Mouse (Mus musculus) cortical plate, adult 2 months (tissue): ENCODE measurements around the gene Arhgef10l. TPM values are rescaled to one million over a fixed set of nuclear protein-coding genes. Genes with fewer than 3 reads are reported as not detected.
A peak's percentile ranks its signal among the peaks of the same experiment; 100 is the strongest.
"Not testable (repeated sequence)": the region's sequence is repeated elsewhere in the genome, so short reads cannot be mapped to it uniquely, and the experiment has no call there.

Experiments
- H3K27ac ChIP-seq: fragments of 200-500 bp; 2 replicates; pipeline ENCODE4 v1.5.1; 2012; ENCODE audit warnings: low read length, control low read depth, inconsistent platforms; ENCODE audit not compliant: insufficient read depth
- H3K4me1 ChIP-seq: fragments of 200-500 bp; 2 replicates; pipeline ENCODE4 v1.6.1; 2011; ENCODE audit warnings: low read length; ENCODE audit not compliant: control insufficient read depth, insufficient read depth
- H3K4me3 ChIP-seq: fragments of 200-500 bp; 2 replicates; pipeline ENCODE4 v1.5.1; 2011; ENCODE audit warnings: mild to moderate bottlenecking, low read length, control low read depth; ENCODE audit not compliant: insufficient read depth
- CTCF ChIP-seq: fragments of 200-500 bp; IDR thresholded peaks from 2 replicates; pipeline ENCODE4 v1.5.1; 2011; ENCODE audit warnings: mild to moderate bottlenecking, control low read depth, low read length; ENCODE audit not compliant: insufficient read depth; ENCODE audit errors: extremely low read depth
- POLR2A ChIP-seq: fragments of 200-500 bp; IDR thresholded peaks from 2 replicates; pipeline ENCODE4 v1.6.1; 2011; ENCODE audit warnings: mild to moderate bottlenecking, low read length, control low read depth; ENCODE audit not compliant: insufficient read depth; ENCODE audit errors: extremely low read depth
- polyA plus RNA-seq: library from polyadenylated mRNA; depleted of rRNA; stranded (reverse); fragments of >200 nt; gene quantifications from 2 replicates; pipeline ENCODE4 v1.2.3, GENCODE M21; 2012

Gene Arhgef10l
- polyA plus RNA-seq, 1 experiment, result 34.5 TPM

- Histone ChIP-seq H3K4me3 (no peak overlapping the region), H3K27ac (no peak overlapping the region), H3K4me1 (no peaks in the 10 kb centered on the region)
- TF ChIP-seq POLR2A, result no peak
- TF ChIP-seq CTCF, result no peak
These were observed 97.8 kb downstream of the Arhgef10l start for GRCm38 (mm10) chr4:140567911-140568480.

GRCm38 (mm10) chr4:140566785-140567184 is 99.0 kb downstream of the Arhgef10l start:
- Histone ChIP-seq H3K27ac (no peak overlapping the region), H3K4me1 (no peaks in the 10 kb centered on the region), H3K4me3 (no peak overlapping the region)
- TF ChIP-seq POLR2A, result no peak
- no peak for TF ChIP-seq CTCF

DNA sequence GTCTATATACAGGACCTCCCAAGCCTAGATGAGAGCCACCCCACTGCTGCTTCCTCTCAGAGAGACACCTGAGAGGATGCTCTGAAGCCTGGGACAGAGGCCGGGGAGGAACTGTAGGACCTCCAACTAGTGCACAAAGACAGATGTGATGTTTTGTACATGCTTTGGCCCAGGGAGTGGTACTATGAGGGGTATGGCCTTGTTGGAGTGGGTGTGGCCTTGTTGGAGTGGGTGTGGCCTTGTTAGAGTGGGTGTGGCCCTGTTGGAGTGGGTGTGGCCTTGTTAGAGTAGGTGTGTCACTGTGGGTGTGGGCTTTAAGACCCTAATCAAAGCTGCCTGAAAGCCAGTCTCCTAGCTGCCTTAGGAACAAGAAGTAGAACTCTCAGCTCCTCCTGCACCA is 101.4 kb downstream of the Arhgef10l start:
- not testable (repeated sequence) for H3K4me3 ChIP-seq, H3K27ac ChIP-seq, H3K4me1 ChIP-seq

GRCm38 (mm10) chr4:140562461-140563178 is 103.2 kb downstream of the Arhgef10l start:
- H3K27ac ChIP-seq, result no peak overlapping the region
- H3K4me1 ChIP-seq, result no peaks in the 10 kb centered on the region
- TF ChIP-seq POLR2A (no peak), CTCF (no peak)
- H3K4me3 ChIP-seq, result no peak overlapping the region

DNA sequence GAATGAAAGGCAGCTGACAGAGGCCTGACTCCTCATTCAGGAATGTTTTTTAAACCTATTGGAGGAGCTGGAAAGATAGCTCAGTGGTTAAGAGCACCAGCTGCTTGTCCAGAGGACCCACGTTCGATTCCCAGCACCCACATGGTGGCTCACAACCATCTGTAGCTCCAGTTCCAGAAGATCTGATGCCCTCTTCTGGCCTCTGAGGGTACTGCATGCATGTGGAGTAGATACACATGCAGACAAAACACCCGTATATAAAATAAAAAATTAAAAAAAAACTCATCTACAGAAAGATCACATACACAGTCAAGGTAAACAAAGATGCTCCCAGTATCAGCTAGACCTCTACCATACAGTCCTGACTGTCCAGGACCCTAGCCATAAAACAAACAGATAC is 104.1 kb downstream of the Arhgef10l start:
- TF ChIP-seq POLR2A (no peak), CTCF (no peak)
- no peaks in the 10 kb centered on the region for H3K4me1 ChIP-seq
- H3K27ac ChIP-seq, result no peak overlapping the region
- H3K4me3 ChIP-seq, result no peak overlapping the region

DNA sequence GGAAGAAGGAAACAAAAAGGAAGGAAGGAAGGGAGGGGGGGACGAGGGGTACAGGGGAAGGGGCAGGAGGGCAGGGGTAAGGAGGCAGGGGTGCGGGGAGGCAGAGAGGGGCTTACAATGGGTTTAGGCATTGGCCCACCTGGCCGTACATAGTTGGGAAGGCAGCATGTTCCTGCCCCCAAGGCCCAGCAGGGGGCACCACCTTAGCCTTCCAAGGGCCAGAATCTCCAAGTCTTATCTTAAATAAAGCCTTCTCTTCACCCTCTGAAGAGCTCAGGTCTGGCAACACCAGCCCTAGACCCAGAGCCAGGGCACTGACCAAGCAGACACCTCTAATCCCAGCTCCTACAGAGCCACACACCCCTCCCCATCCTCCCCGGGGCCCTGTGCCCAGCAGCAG is 106.0 kb downstream of the Arhgef10l start:
- Histone ChIP-seq H3K4me3 (no peak overlapping the region), H3K4me1 (no peaks in the 10 kb centered on the region), H3K27ac (no peak overlapping the region)
- 0 out of 2 replicates have a peak, but pooled peaks have one; percentile 8 for TF ChIP-seq CTCF
- no peak for TF ChIP-seq POLR2A

GRCm38 (mm10) chr4:140558193-140558592 is 107.6 kb downstream of the Arhgef10l start:
- no peak overlapping the region for H3K4me3 ChIP-seq
- TF ChIP-seq POLR2A (no peak), CTCF (no peak)

DNA sequence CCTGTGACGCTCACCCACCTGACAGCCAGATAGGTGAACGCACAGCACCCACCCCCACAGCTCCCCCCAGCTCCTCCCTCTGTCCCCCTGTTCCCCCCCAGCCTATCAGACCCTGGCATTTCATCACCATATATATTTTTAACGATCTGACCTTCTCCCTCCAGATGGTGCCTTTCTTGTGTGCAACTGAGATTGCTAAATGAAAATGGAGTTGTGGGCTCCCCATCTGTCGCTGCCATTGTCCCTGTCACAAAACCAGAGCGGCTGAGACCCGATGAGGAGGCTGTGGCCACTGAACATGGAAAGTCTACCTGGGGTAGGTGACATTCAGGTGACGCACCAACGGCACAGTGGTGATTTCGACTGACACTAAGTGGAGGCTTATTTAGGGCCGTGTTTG is 109.3 kb downstream of the Arhgef10l start:
- Histone ChIP-seq H3K4me3 (no peak overlapping the region), H3K4me1 (no peaks in the 10 kb centered on the region), H3K27ac (no peak overlapping the region)
- TF ChIP-seq POLR2A, result no peak
- TF ChIP-seq CTCF, result no peak

More at GRCm38 (mm10) chr4:140558193-140558592, 107.6 kb downstream of the Arhgef10l start:
- no peak overlapping the region for H3K27ac ChIP-seq
- H3K4me1 ChIP-seq, result no peaks in the 10 kb centered on the region

DNA sequence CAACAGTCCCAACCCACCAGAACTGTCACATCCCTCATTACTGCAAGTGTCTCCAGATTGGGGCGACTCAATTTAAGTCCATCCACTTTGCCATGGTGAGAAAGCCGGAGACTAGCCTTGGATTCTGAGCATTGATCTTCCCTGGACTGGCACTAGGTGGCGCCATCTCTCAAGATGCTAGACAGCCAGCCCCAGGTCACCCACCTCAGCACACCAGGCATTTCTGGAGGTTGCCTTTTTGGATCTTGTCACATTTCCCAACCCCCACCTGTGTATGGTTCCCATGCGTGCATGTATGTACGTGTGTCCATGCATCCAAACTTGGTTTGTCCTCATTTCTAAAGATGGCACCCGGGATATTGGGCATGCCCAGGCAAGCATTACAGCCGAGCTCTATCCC is 110.5 kb downstream of the Arhgef10l start:
- Histone ChIP-seq H3K4me3 (no peak overlapping the region), H3K27ac (no peak overlapping the region), H3K4me1 (no peaks in the 10 kb centered on the region)
- peak; percentile 79 for TF ChIP-seq CTCF
- TF ChIP-seq POLR2A, result no peak

DNA sequence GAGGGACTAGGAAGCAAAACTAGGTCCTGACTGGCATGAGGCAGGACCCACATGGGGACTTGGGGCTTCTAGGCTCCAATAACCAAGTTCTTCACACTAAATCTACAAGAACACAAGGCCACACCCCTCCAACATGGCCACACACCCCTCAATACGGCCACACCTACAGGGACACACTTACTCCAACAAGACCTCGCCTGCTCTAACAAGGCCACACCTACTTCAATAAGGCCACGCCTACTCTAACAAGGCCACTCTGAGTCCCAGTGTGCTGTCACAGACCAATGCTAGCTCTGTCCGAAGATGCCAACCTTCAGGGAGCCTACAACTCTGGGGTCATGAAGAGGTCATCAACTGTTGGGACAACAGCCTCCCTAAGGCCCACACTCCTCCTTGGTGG is 111.3 kb downstream of the Arhgef10l start:
- Histone ChIP-seq H3K27ac (no peak overlapping the region), H3K4me3 (no peak overlapping the region), H3K4me1 (no peaks in the 10 kb centered on the region)
- TF ChIP-seq POLR2A, result no peak
- TF ChIP-seq CTCF, result no peak
